Mouse (Mus musculus): Measurements from ENCODE around the gene Nphs1. TPM values are rescaled to one million over a fixed set of nuclear protein-coding genes. Genes with fewer than 3 reads are reported as not detected.
A peak's percentile ranks its signal among the peaks of the same experiment; 100 is the strongest.

The Nphs1 gene
- 1.8 and 2.4 TPM in 2 replicates for polyA plus RNA-seq (2012; rRNA removed)

DNA sequence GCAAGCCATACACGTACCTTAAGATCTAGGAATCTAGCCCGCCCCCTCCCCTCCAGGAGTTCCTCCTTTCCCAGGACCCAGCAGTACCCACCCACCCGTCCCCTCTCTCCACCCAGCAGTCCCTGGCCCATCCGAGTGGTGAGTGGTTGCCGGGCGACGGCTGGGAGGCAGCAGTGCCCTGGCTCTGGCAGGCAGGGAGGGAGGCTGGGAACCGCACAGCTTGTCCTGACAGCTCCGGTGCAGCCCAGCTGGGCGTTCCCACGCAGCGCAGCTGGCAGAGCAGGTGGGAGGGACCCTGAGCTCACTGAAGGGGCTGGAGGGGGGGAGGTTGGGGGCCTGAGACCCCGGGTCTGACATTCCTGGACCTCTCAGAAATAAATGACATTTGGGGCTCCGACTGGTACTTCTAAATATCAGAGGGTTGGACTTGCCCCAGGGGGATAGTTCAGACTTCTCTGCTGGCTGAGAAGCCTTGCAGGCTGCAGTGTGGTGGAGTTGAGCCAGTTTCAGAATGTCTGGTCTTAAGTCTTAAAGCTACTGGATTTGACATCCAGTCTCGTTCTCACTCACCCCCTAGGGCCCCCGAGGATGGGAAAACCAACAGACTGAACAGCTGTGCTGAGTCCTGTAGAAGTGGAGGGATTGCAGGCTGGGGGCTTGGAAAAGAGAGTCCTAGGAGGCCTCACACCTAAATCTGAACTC, at the start of gene Nphs1, which contains the start of gene Kirrel2:
Gene Nphs1, plus strand, starts transcription at position 687 of the 702 bp plus-strand sequence.
Gene Kirrel2, minus strand, starts transcription at position 62 of the 702 bp plus-strand sequence.
- Histone ChIP-seq H3K36me3 (ENCODE audit: control insufficient read depth, insufficient read depth, low read length) (no peaks in the 10 kb centered on the region), H3K27ac (ENCODE audit: insufficient read depth, low read length) (no peak within 1 kb of the TSS), H3K4me1 (ENCODE audit: control insufficient read depth, insufficient read depth, insufficient read length) (peaks cover 8% of the 10 kb centered on the region; the same call in 1 of the 2 replicates), H3K27me3 (ENCODE audit: control insufficient read depth, insufficient read depth, low read length) (peaks cover 22% of the 10 kb centered on the region), H3K4me3 (ENCODE audit: extremely low read depth, insufficient read depth, insufficient read length) (no peak within 1 kb of the TSS)
- 8% methylated on average over 16 of the region's 16 CpGs for WGBS
- no peak for TF ChIP-seq POLR2A (IDR thresholded peaks at IDR 0.05; ENCODE audit: low read depth, low read length)
- TF ChIP-seq CTCF (IDR thresholded peaks at IDR 0.05; ENCODE audit: extremely low read depth, insufficient read depth, insufficient read length, insufficient replicate concordance) = no peak
- DNase-seq (ENCODE audit: low read depth in 1 of 2, low spot score in 2 of 2) = no peak

DNA sequence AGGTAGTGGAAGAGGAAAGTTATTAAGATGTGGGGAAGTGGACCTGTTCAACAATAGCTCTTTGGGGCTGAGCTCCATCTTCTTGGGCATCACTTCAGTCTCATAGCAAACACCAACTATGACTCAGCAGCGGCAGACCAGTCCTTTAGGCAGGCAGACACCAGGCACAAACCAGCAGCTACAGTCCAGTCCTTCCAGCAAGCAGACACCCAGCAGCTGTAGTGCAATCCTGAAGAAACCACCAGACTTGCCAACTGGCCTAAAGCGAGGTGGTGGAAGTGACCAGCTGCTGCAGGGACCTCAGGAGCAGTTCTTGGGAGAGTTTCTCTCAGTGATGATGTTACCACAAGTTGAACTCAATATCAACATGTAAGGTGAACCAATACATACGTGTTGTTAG, 49.5 kb upstream of the Nphs1 start:
- Histone ChIP-seq H3K4me1 (ENCODE audit: control insufficient read depth, insufficient read depth, insufficient read length) (peaks cover 21% of the 10 kb centered on the region; the same call in 1 of the 2 replicates), H3K27me3 (ENCODE audit: control insufficient read depth, insufficient read depth, low read length) (no peaks in the 10 kb centered on the region), H3K27ac (ENCODE audit: insufficient read depth, low read length) (no peak overlapping the region), H3K4me3 (ENCODE audit: extremely low read depth, insufficient read depth, insufficient read length) (no peak overlapping the region), H3K36me3 (ENCODE audit: control insufficient read depth, insufficient read depth, low read length) (no peaks in the 10 kb centered on the region)
- TF ChIP-seq POLR2A (IDR thresholded peaks at IDR 0.05; ENCODE audit: low read depth, low read length) (no peak), CTCF (IDR thresholded peaks at IDR 0.05; ENCODE audit: extremely low read depth, insufficient read depth, insufficient read length, insufficient replicate concordance) (no peak)
- no peak for DNase-seq (ENCODE audit: low read depth in 1 of 2, low spot score in 2 of 2)
- WGBS = 90% methylated on average over 3 of the region's 3 CpGs

DNA sequence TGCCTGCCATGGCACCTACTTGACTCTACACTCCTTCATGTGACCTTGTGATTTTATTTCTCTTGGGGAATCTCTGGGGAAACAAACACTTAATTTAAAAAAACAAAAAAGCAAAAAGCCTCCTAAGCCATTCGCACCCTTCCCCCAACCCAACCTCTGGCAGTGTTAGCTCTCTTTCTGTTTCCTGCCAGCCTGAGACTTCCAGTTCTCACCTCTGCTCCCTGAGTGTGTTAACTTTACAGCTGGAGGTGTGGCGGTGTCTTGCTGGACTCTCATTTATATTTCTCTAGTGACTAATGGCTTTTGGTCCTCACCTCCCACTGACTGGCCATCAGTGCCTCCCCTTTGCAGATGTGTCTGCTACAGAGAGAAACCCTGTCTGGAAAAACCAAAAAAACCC, 48.3 kb upstream of the Nphs1 start:
- 0 out of 2 replicates have a peak overlapping the region, but pooled peaks have one; percentile 10 for H3K27ac ChIP-seq (ENCODE audit: insufficient read depth, low read length)

DNA sequence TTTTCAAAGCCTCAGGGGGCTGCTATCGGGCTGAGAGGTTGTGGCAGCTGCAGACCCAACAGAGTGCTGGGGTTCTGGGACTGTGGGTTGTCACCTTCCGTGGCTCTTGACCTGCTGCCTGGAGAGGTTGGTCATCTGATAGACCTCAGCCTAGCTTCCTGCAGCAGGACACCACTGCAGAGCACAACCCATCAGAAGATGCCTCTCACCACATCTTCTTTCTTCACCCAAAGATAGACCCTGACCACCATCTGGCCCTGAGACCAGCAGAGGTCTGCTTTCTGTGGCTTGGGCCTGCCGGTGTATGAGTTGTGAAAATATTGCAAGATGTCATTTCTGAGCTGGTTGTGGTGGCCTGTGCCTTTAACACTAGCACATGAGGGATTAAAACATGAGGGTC, 47.1 kb upstream of the Nphs1 start:
- H3K4me1 ChIP-seq (ENCODE audit: control insufficient read depth, insufficient read depth, insufficient read length) = peaks cover 25% of the 10 kb centered on the region; the same call in 1 of the 2 replicates
- TF ChIP-seq CTCF (IDR thresholded peaks at IDR 0.05; ENCODE audit: extremely low read depth, insufficient read depth, insufficient read length, insufficient replicate concordance) (no peak), POLR2A (IDR thresholded peaks at IDR 0.05; ENCODE audit: low read depth, low read length) (no peak)
- H3K27ac ChIP-seq (ENCODE audit: insufficient read depth, low read length) = no peak overlapping the region
- no peaks in the 10 kb centered on the region for H3K36me3 ChIP-seq (ENCODE audit: control insufficient read depth, insufficient read depth, low read length)
- WGBS = 48% methylated on average over 3 of the region's 3 CpGs
- H3K27me3 ChIP-seq (ENCODE audit: control insufficient read depth, insufficient read depth, low read length) = no peaks in the 10 kb centered on the region
- DNase-seq (ENCODE audit: low read depth in 1 of 2, low spot score in 2 of 2) = no peak
- H3K4me3 ChIP-seq (ENCODE audit: extremely low read depth, insufficient read depth, insufficient read length) = no peak overlapping the region

More for the DNA sequence above, 48.3 kb upstream of the Nphs1 start:
- no peak overlapping the region for H3K4me3 ChIP-seq (ENCODE audit: extremely low read depth, insufficient read depth, insufficient read length)
- 72% methylated on average over 2 of the region's 2 CpGs for WGBS
- no peak for DNase-seq (ENCODE audit: low read depth in 1 of 2, low spot score in 2 of 2)
- H3K27me3 ChIP-seq (ENCODE audit: control insufficient read depth, insufficient read depth, low read length) = no peaks in the 10 kb centered on the region
- H3K4me1 ChIP-seq (ENCODE audit: control insufficient read depth, insufficient read depth, insufficient read length) = peaks cover 21% of the 10 kb centered on the region; the same call in 1 of the 2 replicates
- TF ChIP-seq POLR2A (IDR thresholded peaks at IDR 0.05; ENCODE audit: low read depth, low read length) (no peak), CTCF (IDR thresholded peaks at IDR 0.05; ENCODE audit: extremely low read depth, insufficient read depth, insufficient read length, insufficient replicate concordance) (no peak)
- H3K36me3 ChIP-seq (ENCODE audit: control insufficient read depth, insufficient read depth, low read length) = no peaks in the 10 kb centered on the region

DNA sequence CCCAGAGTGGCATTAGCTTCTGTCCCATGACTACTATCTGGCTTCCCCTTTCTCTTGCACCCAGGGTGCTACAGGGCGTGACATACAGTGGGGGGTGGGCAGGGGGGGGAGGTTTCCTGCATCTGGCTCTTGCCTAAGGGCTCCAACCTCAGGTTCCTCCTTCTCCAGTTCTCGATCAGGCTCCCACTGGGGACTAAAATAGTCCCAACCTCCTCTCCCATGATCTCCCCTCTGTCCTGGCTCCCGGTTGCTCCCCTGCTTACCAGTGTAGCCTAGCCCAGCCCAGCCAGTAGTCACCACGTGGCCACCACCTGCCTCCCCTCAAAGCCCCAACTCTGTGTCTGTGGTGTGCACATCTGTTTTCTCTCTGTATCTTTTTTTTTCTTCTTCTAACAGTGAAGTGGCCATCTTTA, 45.4 kb upstream of the Nphs1 start:
- peak overlapping the region; percentile 97 for H3K27ac ChIP-seq (ENCODE audit: insufficient read depth, low read length)
- peak; percentile 41 to 72 for DNase-seq (ENCODE audit: low read depth in 1 of 2, low spot score in 2 of 2)

DNA sequence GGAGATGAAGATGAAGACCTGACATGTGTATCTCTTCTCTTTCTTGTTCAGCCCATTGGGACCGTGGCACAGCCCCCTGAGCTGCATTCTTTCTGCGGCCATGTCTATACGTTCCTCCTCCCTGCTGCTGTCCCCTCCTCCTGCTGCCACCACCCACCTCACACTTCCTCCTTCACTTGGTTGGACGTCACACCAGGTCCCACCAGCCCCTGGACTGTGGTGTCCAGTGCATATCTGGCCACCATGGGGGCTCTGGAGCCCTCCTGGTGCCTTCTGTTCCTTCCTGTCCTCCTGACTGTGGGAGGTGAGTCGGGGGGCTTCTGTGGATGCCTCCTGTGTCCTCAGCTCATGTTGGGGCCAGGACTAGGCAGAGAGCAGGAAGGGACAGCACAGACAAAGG, 44.5 kb upstream of the Nphs1 start, which contains the start of gene Tyrobp:
Gene Tyrobp, plus strand, starts transcription at position 165 of the 400 bp plus-strand sequence.
- H3K27me3 ChIP-seq (ENCODE audit: control insufficient read depth, insufficient read depth, low read length) = no peaks in the 10 kb centered on the region
- peaks cover 45% of the 10 kb centered on the region; the same call in 1 of the 2 replicates for H3K4me1 ChIP-seq (ENCODE audit: control insufficient read depth, insufficient read depth, insufficient read length)
- peak in 1 of 2 experiments; percentile 50 for DNase-seq (ENCODE audit: low read depth in 1 of 2, low spot score in 2 of 2)
- TF ChIP-seq POLR2A (IDR thresholded peaks at IDR 0.05; ENCODE audit: low read depth, low read length) (peak; percentile 25; the same call in 1 of the 2 replicates), CTCF (IDR thresholded peaks at IDR 0.05; ENCODE audit: extremely low read depth, insufficient read depth, insufficient read length, insufficient replicate concordance) (no peak)
- 20% methylated on average over 5 of the region's 5 CpGs for WGBS
- no peaks in the 10 kb centered on the region for H3K36me3 ChIP-seq (ENCODE audit: control insufficient read depth, insufficient read depth, low read length)
- peak within 1 kb of the TSS; percentile 51 for H3K4me3 ChIP-seq (ENCODE audit: extremely low read depth, insufficient read depth, insufficient read length)
- peak within 1 kb of the TSS; percentile 97 for H3K27ac ChIP-seq (ENCODE audit: insufficient read depth, low read length)

More for the DNA sequence above, 45.4 kb upstream of the Nphs1 start:
- WGBS = 4% methylated on average over 4 of the region's 4 CpGs
- H3K4me3 ChIP-seq (ENCODE audit: extremely low read depth, insufficient read depth, insufficient read length) = peak overlapping the region; percentile 21; the same call in 1 of the 2 replicates
- peaks cover 38% of the 10 kb centered on the region; the same call in 1 of the 2 replicates for H3K4me1 ChIP-seq (ENCODE audit: control insufficient read depth, insufficient read depth, insufficient read length)
- no peaks in the 10 kb centered on the region for H3K36me3 ChIP-seq (ENCODE audit: control insufficient read depth, insufficient read depth, low read length)
- TF ChIP-seq CTCF (IDR thresholded peaks at IDR 0.05; ENCODE audit: extremely low read depth, insufficient read depth, insufficient read length, insufficient replicate concordance) (no peak), POLR2A (IDR thresholded peaks at IDR 0.05; ENCODE audit: low read depth, low read length) (no peak)
- no peaks in the 10 kb centered on the region for H3K27me3 ChIP-seq (ENCODE audit: control insufficient read depth, insufficient read depth, low read length)
